Mouse (Mus musculus) liver, embryonic 18 days (tissue): ENCODE measurements around the gene Prickle4. TPM values are rescaled to one million over a fixed set of nuclear protein-coding genes. Genes with fewer than 3 reads are reported as not detected.

Experiments used
- polyA plus RNA-seq: library from polyadenylated mRNA; depleted of rRNA; stranded (reverse); fragments of >200 nt; gene quantifications from 2 replicates; pipeline ENCODE4 v1.2.3, GENCODE M21; 2012; rRNA removed

Prickle4 gene
- 0.06 and 0.16 TPM in 2 replicates for polyA plus RNA-seq

GRCm38 (mm10) chr17:47694503-47695336 is at the start of gene Prickle4:
TSS of gene Prickle4 (minus strand) at chr17:47694736.

GRCm38 (mm10) chr17:47736856-47737255 is 42.3 kb upstream of the Prickle4 start, which contains the start of gene Tfeb:
TSS of gene Tfeb (plus strand) at chr17:47737030.

GRCm38 (mm10) chr17:47726566-47726965 is 32.0 kb upstream of the Prickle4 start, which contains the start of gene Pgc:
TSS of gene Pgc (plus strand) at chr17:47726842.

DNA sequence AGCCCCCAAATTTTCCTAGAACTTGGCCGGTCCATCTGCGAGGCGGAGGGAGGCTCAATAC is 264 bp downstream of the Prickle4 start, which contains the start of gene Gm21981:
Gene Gm21981, minus strand, starts transcription at position 14 of the 61 bp plus-strand sequence.

DNA sequence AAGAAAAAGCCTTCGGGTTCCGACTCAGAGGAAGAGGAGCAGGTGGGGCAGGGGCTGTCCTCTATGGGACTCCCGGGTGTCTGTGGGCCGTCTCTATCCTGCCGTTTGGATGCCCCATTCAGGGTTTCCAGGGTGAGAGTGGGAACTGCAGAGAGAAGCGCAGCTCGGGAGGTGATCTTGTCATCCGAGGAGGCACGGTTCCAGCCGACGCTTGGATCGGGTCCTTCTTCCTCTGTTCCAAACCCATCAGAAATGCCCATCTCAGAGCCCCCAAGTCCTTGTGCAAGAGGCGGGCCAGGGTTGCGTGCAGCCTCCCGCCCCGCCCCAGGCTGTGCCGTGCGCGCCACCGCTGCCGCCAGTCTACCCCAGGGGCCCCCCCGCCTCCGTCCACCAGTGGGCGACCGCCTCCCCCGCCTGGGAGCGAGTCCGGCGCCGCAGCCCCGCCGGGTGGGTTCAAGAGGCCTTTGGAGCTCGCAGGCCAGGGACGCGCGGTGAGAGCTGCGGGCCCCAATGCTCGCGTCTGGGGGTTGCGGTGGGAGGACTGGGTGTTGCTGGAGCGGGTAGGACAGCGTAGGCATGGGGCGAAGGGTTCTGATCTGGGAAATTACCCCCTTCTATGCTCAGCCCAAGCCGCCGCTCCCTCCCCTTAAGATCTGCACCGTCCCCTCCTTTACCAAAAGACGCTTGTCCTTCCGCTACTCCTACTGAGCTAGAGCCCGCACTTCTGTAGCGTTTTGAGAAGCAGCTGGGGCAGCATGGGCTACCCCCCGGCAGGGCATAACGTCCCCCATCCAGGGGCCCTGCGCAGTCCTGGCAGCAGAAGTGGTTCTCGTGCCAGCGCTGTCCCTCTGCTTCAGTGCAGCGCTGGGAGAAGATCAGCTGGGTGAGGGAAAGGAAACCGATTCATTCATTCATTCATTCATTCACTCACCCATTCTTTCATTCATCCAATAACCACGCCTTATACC is 5.6 kb downstream of the Prickle4 start, which contains the start of gene Frs3:
Gene Frs3, plus strand, starts transcription at position 423 of the 968 bp plus-strand sequence.

GRCm38 (mm10) chr17:47688344-47688607 is 6.3 kb downstream of the Prickle4 start, which contains the start of gene Tomm6:
TSS of gene Tomm6 (minus strand) at chr17:47688386.

Other genes starting within 250 kb of the Prickle4 start
- 13.0 and 14.1 TPM in 2 replicates for gene Taf8, start 192.4 kb downstream of the Prickle4 start, polyA plus RNA-seq
- 130 and 132 TPM in 2 replicates for gene Ccnd3, start 189.7 kb downstream of the Prickle4 start, polyA plus RNA-seq
- 6.1 and 6.2 TPM in 2 replicates for gene Bysl, start 83.2 kb downstream of the Prickle4 start, polyA plus RNA-seq
- gene Med20, start 83.2 kb downstream of the Prickle4 start, polyA plus RNA-seq = 19.4 and 20.9 TPM in 2 replicates
- gene Gm20517, start 83.1 kb downstream of the Prickle4 start, polyA plus RNA-seq = 0.40 and 0.60 TPM in 2 replicates
- gene Usp49, start 64.0 kb downstream of the Prickle4 start, polyA plus RNA-seq = 3.5 and 3.8 TPM in 2 replicates
- 51.4 and 52.0 TPM in 2 replicates for gene Tomm6, start 6.3 kb downstream of the Prickle4 start, polyA plus RNA-seq
- gene Frs3, start 5.7 kb downstream of the Prickle4 start, polyA plus RNA-seq = 2.8 and 2.9 TPM in 2 replicates
- 0.29 and 0.32 TPM in 2 replicates for gene Gm21981, start 281 bp downstream of the Prickle4 start, polyA plus RNA-seq
- 0.02 TPM in 2 replicates for gene Pgc, start 32.1 kb upstream of the Prickle4 start, polyA plus RNA-seq
- 3.9 and 4.7 TPM in 2 replicates for gene Tfeb, start 42.3 kb upstream of the Prickle4 start, polyA plus RNA-seq
- gene Mdfi, start 140.0 kb upstream of the Prickle4 start, polyA plus RNA-seq = 10.9 and 14.0 TPM in 2 replicates
- 11.5 and 15.7 TPM in 2 replicates for gene Foxp4, start 229.9 kb upstream of the Prickle4 start, polyA plus RNA-seq